Mouse (Mus musculus): ENCODE data around the gene Bcas3. TPM values are rescaled to one million over a fixed set of nuclear protein-coding genes. Genes with fewer than 3 reads are reported as not detected.
"Not testable (repeated sequence)": the region's sequence is repeated elsewhere in the genome, so short reads cannot be mapped to it uniquely, and the experiment has no call there.

Gene Bcas3
- polyA plus RNA-seq, 1 experiment from 2014 or later: 29.7 TPM

DNA sequence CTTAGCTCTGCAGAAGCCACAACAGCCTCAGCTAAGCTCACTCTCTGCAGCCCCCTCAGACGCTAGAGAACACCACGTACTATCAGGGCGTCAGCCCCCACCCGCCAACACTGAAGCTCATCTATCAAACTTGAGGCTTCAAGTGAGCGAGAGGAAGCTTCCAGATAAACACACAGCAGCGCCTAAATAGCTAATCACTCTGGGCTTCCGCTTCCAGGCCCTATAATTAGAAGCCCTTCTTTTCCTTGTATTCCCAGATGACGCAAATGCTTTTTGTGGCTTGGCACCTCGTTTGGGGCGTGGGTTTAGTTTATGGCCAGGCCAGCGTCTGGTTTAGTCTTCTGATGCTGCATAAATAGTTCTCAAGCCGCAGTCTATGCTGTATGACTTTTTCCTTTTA is 139.3 kb downstream of the Bcas3 start:
- Histone ChIP-seq H3K27me3 (replicated peaks; ENCODE audit: control insufficient read depth, insufficient read depth, low read length) (no peaks in the 10 kb centered on the region), H3K36me3 (ENCODE audit: control insufficient read depth, insufficient read depth, low read length) (no peaks in the 10 kb centered on the region), H3K9me3 (ENCODE audit: control insufficient read depth, low read length) (no peaks in the 10 kb centered on the region), H3K4me1 (ENCODE audit: control insufficient read depth, insufficient read depth, low read depth, low read length) (no peaks in the 10 kb centered on the region), H3K27ac (ENCODE audit: low read depth, low read length) (no peak overlapping the region), H3K4me2 (ENCODE audit: low read length) (no peak overlapping the region), H3K4me3 (ENCODE audit: low read length) (no peak overlapping the region), H3K9ac (ENCODE audit: low read depth, low read length) (no peak overlapping the region)
- no peak for ATAC-seq
- 46% methylated on average over 12 of the region's 12 CpGs for WGBS

DNA sequence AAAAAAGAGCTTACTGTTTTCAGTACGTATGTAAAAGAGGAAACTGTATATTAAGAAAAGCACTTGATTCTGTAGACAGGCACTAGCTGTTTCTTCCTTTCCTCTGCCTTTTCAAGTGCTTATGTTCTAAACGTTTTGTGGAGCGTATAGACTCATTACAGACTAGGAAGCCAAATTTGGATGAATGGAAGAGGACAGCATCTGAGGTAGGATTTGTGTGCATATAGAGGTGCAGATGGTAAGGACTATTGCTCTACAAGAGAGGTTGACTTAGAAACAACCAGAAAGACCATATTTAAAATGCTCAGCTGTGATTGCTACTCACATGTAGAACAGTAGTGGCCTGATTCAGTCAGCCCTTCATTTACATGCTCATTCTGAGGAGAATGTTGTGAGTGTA is 139.7 kb downstream of the Bcas3 start:
- Histone ChIP-seq H3K36me3 (ENCODE audit: control insufficient read depth, insufficient read depth, low read length) (no peaks in the 10 kb centered on the region), H3K4me1 (ENCODE audit: control insufficient read depth, insufficient read depth, low read depth, low read length) (no peaks in the 10 kb centered on the region), H3K4me3 (ENCODE audit: low read length) (no peak overlapping the region), H3K9me3 (ENCODE audit: control insufficient read depth, low read length) (no peaks in the 10 kb centered on the region), H3K4me2 (ENCODE audit: low read length) (no peak overlapping the region), H3K27me3 (replicated peaks; ENCODE audit: control insufficient read depth, insufficient read depth, low read length) (no peaks in the 10 kb centered on the region), H3K9ac (ENCODE audit: low read depth, low read length) (no peak overlapping the region), H3K27ac (ENCODE audit: low read depth, low read length) (no peak overlapping the region)
- 81% methylated on average over 3 of the region's 3 CpGs for WGBS
- ATAC-seq: no peak

DNA sequence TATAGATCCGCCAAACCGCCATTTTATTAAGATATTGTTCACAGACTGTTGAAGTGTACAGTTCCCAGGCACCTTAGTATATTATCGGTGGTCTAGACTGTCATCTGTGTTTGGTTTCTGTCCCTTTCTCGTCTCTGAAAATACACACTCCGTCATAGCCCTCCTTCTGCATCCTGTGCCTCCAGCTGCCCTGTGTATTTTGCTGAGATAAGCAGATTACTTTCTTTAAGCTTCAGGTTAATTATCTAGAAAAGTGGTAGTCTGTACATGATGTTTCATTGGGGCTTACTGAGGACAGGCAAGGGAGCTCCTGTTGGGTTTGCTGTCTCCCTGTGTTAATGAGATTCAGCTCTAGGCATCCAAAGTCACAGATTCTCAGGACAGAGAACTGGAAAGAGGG is 146.6 kb downstream of the Bcas3 start:
- H3K4me1 ChIP-seq (ENCODE audit: control insufficient read depth, insufficient read depth, low read depth, low read length): no peaks in the 10 kb centered on the region
- no peak overlapping the region for H3K4me2 ChIP-seq (ENCODE audit: low read length)
- no peak overlapping the region for H3K4me3 ChIP-seq (ENCODE audit: low read length)
- H3K27me3 ChIP-seq (replicated peaks; ENCODE audit: control insufficient read depth, insufficient read depth, low read length): no peaks in the 10 kb centered on the region
- no peaks in the 10 kb centered on the region for H3K9me3 ChIP-seq (ENCODE audit: control insufficient read depth, low read length)
- H3K27ac ChIP-seq (ENCODE audit: low read depth, low read length): no peak overlapping the region
- ATAC-seq: no peak
- H3K9ac ChIP-seq (ENCODE audit: low read depth, low read length): no peak overlapping the region
- WGBS: 87% methylated on average over 5 of the region's 5 CpGs
- no peaks in the 10 kb centered on the region for H3K36me3 ChIP-seq (ENCODE audit: control insufficient read depth, insufficient read depth, low read length)

DNA sequence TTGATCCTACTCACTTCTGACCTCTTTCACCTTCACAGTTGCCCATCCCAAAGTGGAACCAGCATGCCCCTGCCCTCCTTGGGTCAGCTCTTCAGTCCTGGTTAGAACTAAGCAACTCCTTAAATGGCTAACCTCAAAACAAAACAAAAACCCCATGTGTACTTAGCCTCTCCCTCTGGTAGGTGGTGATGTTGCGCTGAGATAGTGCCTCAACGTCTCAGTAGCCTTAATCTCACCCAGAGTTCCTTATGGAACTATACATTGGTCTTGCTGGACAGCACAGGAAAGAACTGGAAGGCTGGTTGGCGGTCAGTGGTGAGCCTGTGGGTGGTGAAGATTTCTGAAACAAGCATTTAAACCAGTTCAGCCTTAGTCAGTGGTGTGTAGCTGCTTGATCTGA is 149.1 kb downstream of the Bcas3 start:
- Histone ChIP-seq H3K9ac (ENCODE audit: low read depth, low read length) (no peak overlapping the region), H3K36me3 (ENCODE audit: control insufficient read depth, insufficient read depth, low read length) (no peaks in the 10 kb centered on the region), H3K9me3 (ENCODE audit: control insufficient read depth, low read length) (no peaks in the 10 kb centered on the region), H3K4me1 (ENCODE audit: control insufficient read depth, insufficient read depth, low read depth, low read length) (no peaks in the 10 kb centered on the region), H3K27me3 (replicated peaks; ENCODE audit: control insufficient read depth, insufficient read depth, low read length) (no peaks in the 10 kb centered on the region), H3K4me3 (ENCODE audit: low read length) (no peak overlapping the region), H3K4me2 (ENCODE audit: low read length) (no peak overlapping the region), H3K27ac (ENCODE audit: low read depth, low read length) (no peak overlapping the region)
- 83% methylated on average over 3 of the region's 3 CpGs for WGBS
- ATAC-seq: no peak

DNA sequence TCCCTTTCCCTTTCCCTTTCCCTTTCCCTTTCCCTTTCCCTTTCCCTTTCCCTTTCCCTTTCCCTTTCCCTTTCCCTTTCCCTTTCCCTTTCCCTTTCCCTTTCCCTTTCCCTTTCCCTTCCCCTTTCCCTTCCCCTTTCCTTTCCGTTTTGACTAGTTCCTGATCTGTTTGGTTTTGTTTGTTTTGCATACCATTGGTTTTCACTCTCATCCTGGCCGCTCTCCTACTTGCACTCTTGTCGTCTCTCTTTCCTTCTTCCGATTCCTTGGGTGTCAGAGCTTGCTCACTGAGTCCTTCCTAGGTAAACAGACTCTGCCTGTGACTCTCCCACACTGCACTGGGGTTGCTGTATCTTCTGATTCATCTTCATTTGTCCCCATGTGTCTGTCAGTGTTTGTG is 151.8 kb downstream of the Bcas3 start:
- not testable (repeated sequence) for H3K36me3 ChIP-seq (ENCODE audit: control insufficient read depth, insufficient read depth, low read length); H3K4me2 ChIP-seq (ENCODE audit: low read length); H3K9me3 ChIP-seq (ENCODE audit: control insufficient read depth, low read length); H3K9ac ChIP-seq (ENCODE audit: low read depth, low read length); H3K27me3 ChIP-seq (replicated peaks; ENCODE audit: control insufficient read depth, insufficient read depth, low read length); ATAC-seq; H3K4me3 ChIP-seq (ENCODE audit: low read length); H3K4me1 ChIP-seq (ENCODE audit: control insufficient read depth, insufficient read depth, low read depth, low read length); H3K27ac ChIP-seq (ENCODE audit: low read depth, low read length)
- WGBS: 55% methylated on average over 4 of the region's 4 CpGs

DNA sequence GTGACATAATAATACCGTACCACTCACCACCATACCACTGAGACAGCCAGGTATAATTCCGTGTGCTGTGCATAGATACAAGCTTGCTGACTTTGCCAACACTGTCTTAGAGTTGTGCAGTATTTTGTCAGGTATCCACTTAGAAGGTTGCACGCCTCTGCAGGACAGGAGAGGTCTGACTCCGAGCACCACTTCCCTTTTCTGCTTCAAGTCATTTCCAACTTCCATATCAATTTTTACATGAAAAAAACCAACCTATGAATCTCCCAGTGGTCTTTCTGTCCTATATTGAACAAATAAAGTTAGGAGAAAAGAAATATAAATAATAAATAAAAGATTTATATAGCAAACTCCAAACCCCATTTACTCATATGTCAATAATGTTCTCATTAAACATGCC is 152.8 kb downstream of the Bcas3 start:
- Histone ChIP-seq H3K27me3 (replicated peaks; ENCODE audit: control insufficient read depth, insufficient read depth, low read length) (no peaks in the 10 kb centered on the region), H3K4me2 (ENCODE audit: low read length) (no peak overlapping the region), H3K9me3 (ENCODE audit: control insufficient read depth, low read length) (no peaks in the 10 kb centered on the region), H3K4me3 (ENCODE audit: low read length) (no peak overlapping the region), H3K9ac (ENCODE audit: low read depth, low read length) (no peak overlapping the region), H3K4me1 (ENCODE audit: control insufficient read depth, insufficient read depth, low read depth, low read length) (no peaks in the 10 kb centered on the region), H3K27ac (ENCODE audit: low read depth, low read length) (no peak overlapping the region), H3K36me3 (ENCODE audit: control insufficient read depth, insufficient read depth, low read length) (no peaks in the 10 kb centered on the region)
- ATAC-seq: no peak
- WGBS: 91% methylated on average over 4 of the region's 4 CpGs

DNA sequence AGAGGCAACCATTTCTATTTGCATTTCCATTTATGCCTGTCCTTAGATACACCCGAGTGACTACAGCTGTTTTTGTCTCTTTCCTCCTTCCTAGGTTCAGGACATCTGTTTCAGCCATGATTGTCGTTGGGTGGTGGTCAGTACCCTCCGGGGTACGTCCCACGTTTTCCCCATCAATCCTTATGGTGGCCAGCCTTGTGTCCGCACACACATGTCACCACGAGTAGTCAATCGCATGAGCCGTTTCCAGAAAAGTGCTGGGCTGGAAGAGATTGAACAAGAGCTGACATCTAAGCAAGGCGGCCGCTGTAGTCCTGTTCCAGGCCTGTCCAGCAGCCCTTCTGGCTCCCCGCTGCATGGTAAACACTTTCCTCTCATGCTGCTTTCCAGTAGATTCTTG is 156.4 kb downstream of the Bcas3 start:
- ATAC-seq: no peak
- Histone ChIP-seq H3K36me3 (ENCODE audit: control insufficient read depth, insufficient read depth, low read length) (no peaks in the 10 kb centered on the region), H3K27me3 (replicated peaks; ENCODE audit: control insufficient read depth, insufficient read depth, low read length) (no peaks in the 10 kb centered on the region), H3K9ac (ENCODE audit: low read depth, low read length) (no peak overlapping the region), H3K4me2 (ENCODE audit: low read length) (no peak overlapping the region), H3K27ac (ENCODE audit: low read depth, low read length) (no peak overlapping the region), H3K4me3 (ENCODE audit: low read length) (no peak overlapping the region), H3K9me3 (ENCODE audit: control insufficient read depth, low read length) (no peaks in the 10 kb centered on the region), H3K4me1 (ENCODE audit: control insufficient read depth, insufficient read depth, low read depth, low read length) (no peaks in the 10 kb centered on the region)
- WGBS: 65% methylated on average over 12 of the region's 12 CpGs

DNA sequence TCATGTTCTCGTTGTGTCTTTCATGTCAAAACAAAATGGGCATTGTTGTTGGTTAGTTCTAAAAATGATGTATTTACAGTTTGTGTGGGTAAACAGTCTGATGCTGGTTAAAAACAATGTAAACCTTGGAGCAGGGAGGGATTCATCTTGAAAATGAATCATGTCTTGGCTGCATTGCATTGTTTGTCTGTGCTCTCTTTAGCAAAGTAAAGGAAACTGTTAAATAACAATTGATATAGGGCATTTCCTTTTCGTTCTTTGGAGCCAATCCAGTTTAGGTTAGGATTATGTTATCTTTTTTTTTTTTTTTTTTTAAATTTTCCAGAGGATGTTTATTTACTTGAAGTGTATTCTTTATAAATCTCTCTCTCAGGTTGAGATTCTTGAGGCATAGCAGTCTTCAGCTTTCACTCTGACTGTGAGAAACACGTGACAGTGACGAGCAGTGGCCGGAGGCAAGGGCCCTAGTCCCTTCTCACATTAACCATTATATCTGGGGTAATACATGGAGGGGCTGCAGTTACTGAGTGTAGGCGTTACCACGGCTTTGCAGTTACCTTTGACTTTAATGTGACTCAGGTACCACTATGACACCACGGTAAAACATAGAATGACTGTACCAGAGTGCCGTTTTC is 158.4 kb downstream of the Bcas3 start:
- no peak overlapping the region for H3K4me3 ChIP-seq (ENCODE audit: low read length)
- WGBS: 79% methylated on average over 9 of the region's 9 CpGs
- no peaks in the 10 kb centered on the region for H3K4me1 ChIP-seq (ENCODE audit: control insufficient read depth, insufficient read depth, low read depth, low read length)
- no peak overlapping the region for H3K27ac ChIP-seq (ENCODE audit: low read depth, low read length)
- H3K4me2 ChIP-seq (ENCODE audit: low read length): no peak overlapping the region
- no peaks in the 10 kb centered on the region for H3K27me3 ChIP-seq (replicated peaks; ENCODE audit: control insufficient read depth, insufficient read depth, low read length)
- no peaks in the 10 kb centered on the region for H3K9me3 ChIP-seq (ENCODE audit: control insufficient read depth, low read length)
- no peaks in the 10 kb centered on the region for H3K36me3 ChIP-seq (ENCODE audit: control insufficient read depth, insufficient read depth, low read length)
- ATAC-seq: no peak
- H3K9ac ChIP-seq (ENCODE audit: low read depth, low read length): no peak overlapping the region

DNA sequence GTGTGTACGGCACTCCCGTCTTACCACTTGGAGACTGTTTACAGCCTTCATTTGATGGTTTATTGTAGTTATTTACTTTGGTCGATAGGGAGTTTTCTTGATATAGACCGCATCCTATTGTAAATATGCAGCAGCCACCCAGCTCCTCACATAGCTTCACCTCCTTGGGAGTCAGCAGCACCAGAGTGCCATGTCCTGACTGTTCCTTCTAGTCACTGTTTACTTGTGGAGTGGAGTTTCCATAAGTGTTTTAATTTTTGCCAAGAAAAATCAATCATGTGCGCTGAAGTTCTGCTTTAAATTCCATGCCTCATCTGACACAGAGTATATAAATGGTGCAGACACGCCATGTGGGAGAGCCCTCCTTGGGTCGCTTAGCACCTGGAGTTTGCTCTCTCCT is 163.8 kb downstream of the Bcas3 start:
- Histone ChIP-seq H3K36me3 (ENCODE audit: control insufficient read depth, insufficient read depth, low read length) (no peaks in the 10 kb centered on the region), H3K27me3 (replicated peaks; ENCODE audit: control insufficient read depth, insufficient read depth, low read length) (0 out of 2 replicates have a peak, but pooled peaks cover under 1% of the 10 kb centered on the region), H3K27ac (ENCODE audit: low read depth, low read length) (no peak overlapping the region), H3K4me3 (ENCODE audit: low read length) (no peak overlapping the region), H3K9me3 (ENCODE audit: control insufficient read depth, low read length) (no peaks in the 10 kb centered on the region), H3K4me2 (ENCODE audit: low read length) (no peak overlapping the region), H3K4me1 (ENCODE audit: control insufficient read depth, insufficient read depth, low read depth, low read length) (no peaks in the 10 kb centered on the region), H3K9ac (ENCODE audit: low read depth, low read length) (no peak overlapping the region)
- ATAC-seq: no peak
- WGBS: 88% methylated on average over 7 of the region's 7 CpGs
